Mouse (Mus musculus): ENCODE results near the gene Smok3c.
A peak's percentile ranks its signal among the peaks of the same experiment; 100 is the strongest.
"Not testable (repeated sequence)": the region's sequence is repeated elsewhere in the genome, so short reads cannot be mapped to it uniquely, and the experiment has no call there.

The Smok3c gene

DNA sequence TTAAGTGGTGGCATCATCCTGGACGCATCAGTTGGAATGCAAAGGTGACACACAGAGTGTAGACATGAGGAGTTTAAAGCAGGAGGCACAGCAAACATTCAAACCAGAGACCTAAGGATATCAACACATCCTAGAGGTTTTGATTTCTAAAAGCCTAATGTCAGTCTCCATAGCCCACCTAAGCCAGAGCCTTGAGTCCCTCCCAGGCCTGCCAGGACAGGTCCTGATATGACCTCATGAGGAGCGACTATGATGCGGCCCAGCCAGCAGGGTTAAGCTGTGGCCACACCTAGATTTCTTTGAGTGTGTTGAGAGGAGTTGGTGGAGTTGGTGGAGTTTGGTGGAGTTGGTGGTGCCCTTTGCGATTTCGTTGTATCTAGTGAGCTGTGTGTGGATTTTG is at the start of gene Smok3c:
Gene Smok3c (plus strand): TSS at position 301 of the 400 bp plus-strand sequence.
- DNase-seq, result not testable (repeated sequence)

DNA sequence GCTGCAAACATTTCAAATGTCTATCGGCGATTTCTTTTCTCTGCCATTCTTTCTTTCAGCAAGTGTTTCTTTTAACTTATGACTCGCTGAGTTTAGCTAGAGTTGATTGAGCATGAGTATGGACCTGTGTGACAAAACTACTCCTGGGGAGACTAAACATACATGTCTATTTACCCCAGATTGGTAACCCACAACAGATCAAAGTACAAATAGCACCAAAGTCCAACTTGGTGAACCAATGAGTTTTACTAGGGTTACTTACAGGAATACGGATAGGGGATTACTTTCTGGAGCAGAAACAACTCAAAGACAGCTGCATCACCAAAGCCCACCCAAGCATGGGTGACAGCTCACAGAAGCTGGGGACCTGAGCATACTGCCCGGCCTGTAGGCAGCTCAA is 43.6 kb upstream of the Smok3c start:
- DNase-seq, result no peak

DNA sequence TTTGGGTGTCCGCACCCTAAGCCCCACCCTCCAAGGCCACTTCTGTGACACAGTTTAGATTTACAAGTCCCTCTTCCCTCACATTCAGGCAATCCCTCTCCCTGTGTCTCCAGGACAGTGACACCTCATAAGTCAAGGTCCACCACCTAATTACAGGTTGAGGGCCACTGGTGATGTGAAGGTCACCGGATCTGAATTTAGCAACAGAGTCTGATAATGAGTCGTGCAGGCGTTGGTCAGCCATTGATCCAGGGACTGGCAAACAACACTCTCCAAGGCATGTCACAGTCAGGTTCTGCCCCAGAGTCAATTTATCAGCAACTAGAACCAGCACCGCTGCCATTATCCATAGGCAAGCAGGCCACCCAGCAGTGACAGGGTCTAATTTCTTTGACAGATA is 40.6 kb upstream of the Smok3c start:
- DNase-seq, result no peak

DNA sequence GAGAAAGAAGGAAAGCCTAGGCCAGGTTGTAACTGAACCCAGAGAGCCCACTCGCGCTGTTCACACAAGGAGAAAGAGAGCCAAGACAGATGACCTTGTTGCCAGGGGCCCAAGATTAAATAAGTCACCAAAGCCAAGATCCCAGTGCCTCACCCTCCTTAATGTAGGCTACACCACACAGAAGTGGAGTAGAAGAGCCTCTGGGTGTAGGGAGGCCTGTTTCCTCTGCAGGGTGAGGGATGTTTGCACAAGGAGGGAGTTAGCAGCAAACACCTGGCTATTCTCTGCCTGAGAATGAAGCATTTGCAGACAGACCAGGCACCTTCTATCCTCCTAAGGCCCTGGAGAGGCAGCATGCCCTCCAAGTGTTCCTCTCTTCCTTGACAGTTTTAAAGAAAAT is 36.5 kb upstream of the Smok3c start:
- DNase-seq, result no peak

DNA sequence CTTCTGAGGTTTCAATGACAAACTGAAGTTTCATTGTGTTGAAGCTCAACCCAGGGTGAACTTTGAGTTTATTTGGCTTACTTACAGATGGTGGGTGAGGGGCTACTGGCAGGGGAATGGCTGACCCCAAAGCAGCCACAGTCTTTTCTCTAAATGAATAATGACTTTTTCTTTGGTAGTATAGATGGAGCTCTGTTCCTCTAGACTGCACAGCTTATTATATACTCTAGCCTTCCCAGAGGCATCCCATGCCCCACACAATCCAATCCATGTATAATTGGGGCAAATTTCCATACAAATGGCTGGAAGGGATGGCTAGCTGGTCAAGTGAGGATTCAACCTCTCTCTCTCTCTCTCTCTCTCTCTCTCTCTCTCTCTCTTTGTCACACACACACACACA is 36.0 kb upstream of the Smok3c start:
- no peak for DNase-seq

DNA sequence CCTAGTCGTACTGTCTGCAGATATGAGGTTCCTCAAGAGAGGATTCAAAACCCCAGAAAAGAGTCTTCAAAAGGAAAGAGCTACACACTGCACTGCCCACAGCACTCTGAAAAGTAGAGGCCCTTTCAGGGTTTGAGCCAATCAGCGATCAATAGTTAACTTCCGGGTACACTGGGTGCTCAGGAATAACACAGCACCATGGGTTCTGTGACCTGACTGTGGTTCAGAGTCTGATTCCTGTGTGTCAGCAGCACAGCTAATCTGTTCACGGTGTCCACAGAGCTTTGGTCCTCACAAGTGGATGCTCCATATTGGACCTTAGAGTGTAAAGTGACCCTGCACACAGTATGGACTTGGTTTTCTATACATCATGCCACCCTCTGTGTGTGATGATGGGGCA is 33.4 kb upstream of the Smok3c start:
- DNase-seq, result not testable (repeated sequence)

DNA sequence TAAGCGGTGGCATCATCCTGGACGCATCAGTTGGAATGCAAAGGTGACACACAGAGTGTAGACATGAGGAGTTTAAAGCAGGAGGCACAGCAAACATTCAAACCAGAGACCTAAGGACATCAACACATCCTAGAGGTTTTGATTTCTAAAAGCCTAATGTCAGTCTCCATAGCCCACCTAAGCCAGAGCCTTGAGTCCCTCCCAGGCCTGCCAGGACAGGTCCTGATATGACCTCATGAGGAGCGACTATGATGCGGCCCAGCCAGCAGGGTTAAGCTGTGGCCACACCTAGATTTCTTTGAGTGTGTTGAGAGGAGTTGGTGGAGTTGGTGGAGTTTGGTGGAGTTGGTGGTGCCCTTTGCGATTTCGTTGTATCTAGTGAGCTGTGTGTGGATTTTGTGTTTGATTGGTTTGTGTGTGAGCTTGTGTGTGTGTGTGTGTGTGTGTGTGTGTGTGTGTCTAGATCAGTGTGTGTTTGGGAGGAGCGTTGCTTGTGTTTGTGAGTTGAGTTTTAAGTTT is 32.0 kb upstream of the Smok3c start, which contains the start of the genes Smok3a and Smok3b:
Gene Smok3a (plus strand): TSS at position 301 of the 519 bp plus-strand sequence.
Gene Smok3b (plus strand): TSS at position 469 of the 519 bp plus-strand sequence.
- not testable (repeated sequence) for DNase-seq

DNA sequence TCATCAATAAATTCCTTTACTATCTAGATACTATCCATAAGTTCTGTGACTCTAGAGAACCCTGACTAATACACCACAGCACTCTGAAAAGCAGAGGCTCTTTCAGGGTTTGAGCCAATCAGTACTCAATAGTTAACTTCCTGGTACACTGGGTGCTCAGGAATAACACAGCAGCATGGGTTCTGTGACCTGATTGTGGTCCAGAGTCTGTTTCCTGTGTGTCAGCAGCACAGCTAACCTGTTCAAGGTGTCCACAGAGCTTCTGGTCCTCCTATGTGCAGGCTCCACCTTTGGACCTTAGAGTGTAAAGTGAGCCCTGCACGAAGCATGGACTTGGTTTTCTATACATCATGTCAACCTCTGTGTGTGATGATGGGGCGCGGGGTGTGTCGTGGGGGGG is 20.8 kb downstream of the Smok3c start:
- no peak for DNase-seq

DNA sequence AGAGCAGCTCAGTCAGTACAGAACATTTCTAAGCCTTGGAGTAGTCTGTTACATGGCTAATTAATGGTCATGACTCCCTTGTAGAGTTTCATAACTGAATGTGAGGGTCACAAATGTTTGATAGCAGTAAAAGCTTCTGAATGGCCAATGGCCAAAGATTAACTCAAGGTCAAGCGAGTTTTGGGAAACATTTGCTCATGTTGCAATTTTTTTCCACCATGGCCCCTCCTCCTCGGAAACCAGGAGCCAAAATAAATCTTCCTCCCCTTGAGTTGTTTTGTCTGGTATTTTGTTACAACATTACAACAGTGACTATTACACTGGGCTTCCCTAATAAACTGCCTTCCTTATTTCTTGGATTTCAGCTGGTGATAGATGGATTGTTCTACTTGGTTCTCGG is 22.7 kb downstream of the Smok3c start:
- DNase-seq, result no peak

DNA sequence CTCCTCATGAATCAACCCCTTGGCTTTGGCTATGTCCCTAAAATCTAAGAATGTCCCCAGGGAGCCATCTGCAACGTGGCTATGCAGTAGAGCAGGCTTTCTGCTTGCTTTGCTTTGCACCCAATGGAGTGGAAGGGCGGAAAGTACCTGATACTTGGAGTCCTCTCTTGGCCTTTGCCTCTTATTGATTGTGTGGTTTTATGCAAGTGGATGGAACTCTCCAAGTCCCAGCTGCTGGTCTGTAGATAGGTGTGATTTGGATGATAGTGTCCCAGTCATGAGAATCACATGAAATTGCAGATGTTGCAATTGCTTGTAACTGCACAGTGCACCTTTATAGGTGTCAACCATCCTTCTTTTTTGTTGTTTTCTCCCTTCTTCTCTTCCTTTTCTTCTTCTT is 23.2 kb downstream of the Smok3c start:
- no peak for DNase-seq

DNA sequence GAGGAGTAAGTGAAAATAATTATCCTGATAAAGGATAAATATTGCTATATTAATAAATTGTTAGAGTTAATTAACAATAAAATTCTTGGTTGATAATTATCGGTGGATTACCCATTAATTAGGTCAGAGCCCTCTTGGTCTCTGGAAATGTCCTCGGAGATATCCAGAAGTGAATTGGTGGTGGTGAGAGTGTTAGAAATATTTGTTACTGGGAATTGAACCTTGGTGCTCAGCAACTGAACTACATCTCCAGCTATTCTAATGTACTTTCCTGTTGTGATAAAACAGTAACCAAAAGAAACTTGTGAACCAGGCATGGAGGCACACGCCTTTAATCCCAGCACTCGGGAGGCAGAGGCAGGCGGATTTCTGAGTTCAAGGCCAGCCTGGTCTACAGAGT is 27.5 kb downstream of the Smok3c start:
- no peak for DNase-seq

DNA sequence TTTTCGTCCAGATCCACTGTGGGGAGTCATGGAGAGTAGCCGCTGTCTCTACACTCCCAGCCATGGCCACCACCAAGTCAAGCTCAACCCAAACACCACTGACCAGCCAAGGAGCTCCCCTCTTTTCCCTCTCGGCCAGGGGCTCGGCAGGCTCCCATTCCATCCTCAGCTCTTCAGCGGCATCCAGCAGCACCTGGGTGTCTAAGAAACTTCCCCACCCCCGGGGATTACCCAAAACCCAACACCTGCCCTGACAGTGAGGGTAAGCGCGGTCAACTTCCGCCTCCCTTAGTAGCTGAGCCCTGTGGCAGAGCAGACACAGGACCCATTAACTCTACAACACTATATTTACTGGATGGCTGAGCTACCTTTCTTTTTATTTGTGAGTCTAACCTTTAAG is 28.5 kb downstream of the Smok3c start:
- DNase-seq, result no peak

DNA sequence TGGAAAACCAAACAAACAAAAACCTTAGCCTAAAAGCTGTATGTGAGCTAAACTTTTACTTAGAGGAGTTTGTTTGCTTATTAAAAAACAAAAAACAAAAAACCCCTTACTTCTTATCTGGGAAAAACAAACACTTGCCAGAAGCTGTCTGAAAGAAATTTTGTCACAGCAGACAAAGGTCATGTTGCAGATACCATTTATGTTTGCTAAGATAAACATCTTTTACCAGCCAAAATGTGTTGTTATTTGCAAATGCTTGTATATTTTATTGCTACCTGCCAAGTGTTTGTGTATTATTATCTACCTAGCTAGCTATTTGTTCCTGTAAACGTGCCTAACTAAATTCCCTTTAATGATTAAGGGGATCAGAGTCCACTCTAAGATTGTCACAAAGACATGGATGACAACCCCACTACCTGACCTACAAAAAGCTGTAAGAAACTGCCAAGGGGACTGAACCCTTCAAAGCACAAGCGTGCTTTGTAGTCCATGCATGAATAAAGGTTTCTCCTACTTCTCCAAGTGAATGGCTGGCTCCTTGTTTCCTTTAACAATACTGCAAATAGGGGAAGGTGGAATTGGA is 30.4 kb downstream of the Smok3c start:
- no peak for DNase-seq

DNA sequence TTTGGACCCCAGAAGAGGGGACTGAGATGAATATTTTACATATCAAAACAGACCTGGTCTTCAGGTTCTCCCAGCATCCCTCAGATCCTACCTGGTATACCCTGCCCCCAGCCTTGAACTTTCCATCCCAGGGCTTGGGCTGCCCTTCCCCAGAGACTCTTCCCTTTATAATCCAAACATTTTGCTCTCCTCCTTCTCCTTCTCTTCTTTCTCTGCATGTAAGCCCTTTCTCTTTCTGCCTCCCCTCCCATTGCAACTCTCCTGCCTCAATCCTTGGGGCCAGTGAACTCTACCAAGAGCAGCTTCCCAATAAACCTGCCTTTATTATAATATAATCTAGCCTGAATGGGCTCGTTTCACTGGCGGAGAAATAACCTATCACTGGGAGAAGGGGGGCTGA is 30.9 kb downstream of the Smok3c start:
- no peak for DNase-seq

DNA sequence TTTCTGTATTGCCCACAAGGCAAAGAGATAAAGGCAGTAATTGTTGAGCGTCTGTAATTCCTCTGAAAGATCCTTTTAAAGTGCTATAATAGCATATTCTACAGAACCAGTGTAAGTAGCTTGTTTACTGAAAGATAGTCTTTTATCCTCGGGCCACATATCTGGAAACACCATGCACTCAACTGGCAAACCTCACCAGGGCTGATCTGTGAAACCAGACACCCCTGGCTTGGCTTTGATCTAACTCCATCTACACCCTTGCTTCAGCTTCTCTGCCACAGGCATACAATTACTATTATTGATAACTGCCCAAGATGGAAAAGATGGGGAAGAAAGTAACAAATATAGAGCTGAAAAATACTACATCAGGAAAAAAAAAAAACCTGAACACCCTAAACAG is 31.5 kb downstream of the Smok3c start:
- peak; percentile 38 for DNase-seq

DNA sequence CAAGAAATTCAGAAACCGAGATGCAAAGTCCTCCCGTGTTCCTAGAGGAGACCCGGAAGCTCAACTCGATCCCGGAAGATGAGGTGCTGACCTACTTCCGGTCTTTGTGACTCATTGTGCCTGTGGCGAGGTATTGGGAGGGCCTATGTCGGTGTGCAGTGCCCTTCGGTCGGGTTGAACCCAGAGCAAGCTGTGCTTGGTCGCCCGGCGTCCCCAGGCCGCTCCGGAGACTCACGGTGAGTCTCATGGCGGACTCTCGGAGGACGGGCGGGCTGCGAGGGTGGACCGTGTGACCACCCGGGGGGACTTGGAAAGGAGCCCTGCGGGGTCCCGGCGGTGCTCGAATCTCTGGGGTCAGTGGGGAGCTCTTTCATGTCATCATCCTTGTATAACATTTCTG is 32.0 kb downstream of the Smok3c start, which contains the start of gene Zkscan1:
Gene Zkscan1 (plus strand): TSS at position 89 of the 400 bp plus-strand sequence.
- peak; percentile 81 for DNase-seq

DNA sequence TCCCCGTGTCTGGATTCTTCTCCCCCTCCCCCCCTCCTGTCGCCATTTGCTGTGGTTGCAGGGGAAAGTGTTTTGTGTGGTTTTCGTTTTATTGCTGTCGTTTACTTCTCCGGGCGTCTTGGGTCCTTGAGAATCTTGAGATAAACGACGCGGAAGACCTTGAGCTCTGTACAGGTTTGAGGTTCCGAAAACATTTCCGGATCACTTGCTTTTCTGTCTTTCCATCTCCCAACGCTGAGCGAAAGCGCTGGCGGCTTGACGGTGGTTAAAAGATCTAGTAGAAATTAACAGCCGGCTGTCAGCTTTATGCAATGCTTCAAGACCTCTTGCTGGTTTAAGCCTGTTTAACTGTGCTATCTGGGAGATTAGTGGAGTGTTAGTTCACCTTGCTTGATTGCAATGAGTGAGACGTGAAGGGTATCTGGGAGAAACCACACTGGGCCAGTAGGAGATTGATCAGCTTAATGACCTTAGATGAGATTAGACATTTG is 32.5 kb downstream of the Smok3c start:
- DNase-seq, result peak; percentile 10

DNA sequence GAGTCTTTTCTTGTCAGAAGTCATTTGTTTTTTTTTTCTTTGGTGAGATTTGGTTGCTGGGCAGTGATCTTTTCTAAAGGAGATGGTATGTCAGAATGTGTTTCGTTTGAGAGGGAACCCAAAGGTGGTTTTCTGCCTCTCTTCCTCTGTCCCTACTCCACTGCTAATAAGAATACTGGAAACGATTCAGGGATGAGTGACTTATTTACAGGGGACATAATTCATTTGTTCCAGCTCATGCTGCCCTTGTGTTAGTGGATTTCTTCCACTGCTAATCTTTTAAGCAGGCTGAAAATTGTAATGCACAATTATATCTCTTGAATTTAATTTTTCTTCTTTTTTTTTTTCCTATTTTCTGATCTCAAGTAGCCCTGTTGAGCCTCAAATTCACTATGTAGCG is 33.8 kb downstream of the Smok3c start:
- no peak for DNase-seq

DNA sequence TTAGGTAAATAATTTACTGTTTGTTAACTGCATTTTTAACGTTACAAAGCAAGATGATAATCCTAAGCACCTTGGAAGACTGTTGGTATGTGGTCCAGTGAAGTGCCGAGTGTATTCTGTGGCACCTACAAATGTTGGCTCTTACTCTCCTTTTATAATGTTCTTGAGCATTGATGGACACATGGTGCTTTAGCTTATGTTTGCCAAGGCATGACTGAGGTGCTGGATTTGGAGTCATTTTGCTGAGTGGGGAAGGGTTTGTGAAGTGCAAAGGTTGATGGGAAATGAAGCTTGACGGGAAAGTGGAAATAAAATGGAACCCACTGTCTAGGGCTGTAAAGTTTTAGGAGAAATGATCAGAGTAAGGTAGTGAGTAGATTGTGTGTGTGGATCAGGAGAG is 35.4 kb downstream of the Smok3c start:
- DNase-seq, result no peak

DNA sequence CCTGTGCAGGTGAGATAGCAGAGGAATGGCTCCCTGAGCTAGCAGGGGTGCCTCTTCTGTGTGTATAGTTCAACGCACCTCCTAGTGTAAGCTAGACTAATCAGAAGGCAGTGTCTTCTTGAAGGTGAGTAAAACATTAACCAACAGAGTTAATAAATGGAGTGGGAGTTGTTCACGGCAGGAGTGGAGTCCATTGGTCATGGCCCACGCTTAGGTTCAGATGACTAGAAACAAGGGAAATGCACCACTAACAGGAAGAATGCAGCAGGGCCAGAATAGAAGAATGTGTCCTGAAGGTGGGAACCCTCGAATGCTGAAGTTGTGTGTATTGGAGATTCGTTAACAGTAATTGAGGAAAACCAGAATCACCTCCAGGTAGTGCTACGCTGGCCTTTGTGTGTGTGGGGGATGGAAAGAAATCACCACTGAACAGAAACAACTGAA is 36.1 kb downstream of the Smok3c start:
- DNase-seq, result no peak

DNA sequence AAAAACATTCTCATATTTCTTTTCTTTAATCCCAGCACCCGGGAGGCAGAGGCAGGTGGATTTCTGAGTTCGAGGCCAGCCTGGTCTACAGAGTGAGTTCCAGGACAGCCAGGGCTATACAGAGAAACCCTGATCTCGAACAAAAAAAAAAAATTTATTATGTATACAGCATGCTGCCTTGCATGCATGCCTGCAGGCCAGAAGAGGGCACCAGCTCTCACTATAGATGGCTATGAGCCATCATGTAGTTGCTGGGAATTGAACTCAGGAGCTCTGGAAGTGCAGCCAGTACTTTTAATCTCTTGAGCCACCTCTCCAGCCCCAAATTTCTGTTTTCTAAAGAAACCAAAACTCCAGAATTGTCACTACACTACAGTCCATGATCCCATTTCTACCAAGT is 37.3 kb downstream of the Smok3c start:
- DNase-seq, result peak; percentile 24

DNA sequence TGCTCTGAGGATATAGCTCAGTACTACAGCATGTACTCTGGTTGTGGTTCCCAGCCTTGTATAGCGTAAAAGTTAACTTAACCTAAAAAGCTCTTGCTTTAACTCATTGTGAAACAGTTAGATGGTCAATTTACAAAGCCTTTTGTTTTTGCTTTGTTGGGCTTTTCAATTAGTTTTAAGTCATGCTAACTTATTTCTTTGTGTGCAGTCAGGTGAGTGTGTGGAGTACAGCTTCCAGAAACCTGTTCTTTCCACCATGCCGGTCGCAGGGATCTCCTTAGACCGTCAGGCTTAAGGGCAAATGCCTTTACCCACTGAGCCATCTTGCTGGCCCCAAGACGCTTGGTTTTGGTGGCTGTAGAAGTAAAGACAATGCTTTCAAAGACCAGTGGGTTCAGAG is 37.7 kb downstream of the Smok3c start:
- no peak for DNase-seq

DNA sequence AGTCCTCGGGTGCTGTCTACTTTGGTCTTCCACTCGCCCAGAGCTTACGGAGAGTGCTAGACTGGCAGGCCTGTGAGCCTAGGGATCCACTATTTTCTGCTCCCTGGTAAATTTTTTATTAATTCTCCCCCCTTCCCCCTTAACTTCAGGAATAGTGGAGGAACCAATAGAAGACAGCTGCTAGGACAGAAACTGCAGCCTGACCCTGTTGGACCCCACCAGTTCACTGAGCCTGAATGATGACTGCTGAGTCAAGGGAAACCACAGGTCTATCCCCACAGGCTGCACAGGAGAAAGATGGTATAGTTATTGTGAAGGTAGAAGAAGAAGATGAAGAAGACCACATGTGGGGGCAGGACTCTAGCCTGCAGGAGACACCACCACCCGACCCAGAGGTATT is 39.8 kb downstream of the Smok3c start:
- no peak for DNase-seq

DNA sequence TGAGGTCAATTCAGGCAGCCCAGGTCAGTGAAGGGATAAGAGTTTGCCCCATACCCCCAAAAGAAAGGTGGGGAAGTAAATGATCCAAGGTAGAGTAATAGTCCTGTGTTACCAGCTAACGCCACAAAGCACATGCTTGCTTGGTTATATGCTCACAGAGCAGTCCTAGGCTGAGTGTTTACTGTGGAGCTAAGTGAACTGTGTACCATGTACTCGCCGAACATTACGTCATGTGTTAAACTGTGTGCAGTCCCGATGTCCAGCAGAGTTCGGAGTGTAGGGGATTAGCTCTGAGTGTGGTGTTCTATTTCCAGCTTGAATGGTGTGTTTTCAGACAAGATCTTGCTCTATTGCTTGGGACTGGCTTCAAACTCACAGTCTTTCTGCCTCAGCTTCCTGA is 41.5 kb downstream of the Smok3c start:
- DNase-seq, result no peak

DNA sequence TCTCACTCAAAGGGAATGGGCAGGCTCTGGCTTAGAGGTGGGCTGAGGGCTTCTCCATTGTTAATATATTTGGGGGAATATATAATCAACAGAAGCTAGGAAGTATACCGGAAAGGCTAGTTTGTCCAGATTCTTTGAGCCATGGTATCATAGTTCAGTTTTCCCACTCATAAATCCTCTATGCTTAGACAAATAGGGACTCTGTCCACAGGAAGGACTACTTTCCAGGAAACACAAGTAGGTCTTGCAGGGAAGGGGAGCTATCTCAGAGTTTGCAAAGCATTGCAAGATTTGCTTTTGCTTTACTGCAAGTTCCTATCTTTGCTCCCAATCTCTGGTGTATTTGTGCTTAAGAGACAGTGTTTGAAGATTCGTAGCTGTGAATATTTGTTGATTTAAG is 52.0 kb downstream of the Smok3c start:
- no peak for DNase-seq
